Mouse (Mus musculus): Measurements from ENCODE around the gene Bnipl. TPM values are rescaled to one million over a fixed set of nuclear protein-coding genes. Genes with fewer than 3 reads are reported as not detected.
A peak's percentile ranks its signal among the peaks of the same experiment; 100 is the strongest.

Bnipl gene
- polyA plus RNA-seq, 1 experiment from 2014 or later, result 10.7 TPM

DNA sequence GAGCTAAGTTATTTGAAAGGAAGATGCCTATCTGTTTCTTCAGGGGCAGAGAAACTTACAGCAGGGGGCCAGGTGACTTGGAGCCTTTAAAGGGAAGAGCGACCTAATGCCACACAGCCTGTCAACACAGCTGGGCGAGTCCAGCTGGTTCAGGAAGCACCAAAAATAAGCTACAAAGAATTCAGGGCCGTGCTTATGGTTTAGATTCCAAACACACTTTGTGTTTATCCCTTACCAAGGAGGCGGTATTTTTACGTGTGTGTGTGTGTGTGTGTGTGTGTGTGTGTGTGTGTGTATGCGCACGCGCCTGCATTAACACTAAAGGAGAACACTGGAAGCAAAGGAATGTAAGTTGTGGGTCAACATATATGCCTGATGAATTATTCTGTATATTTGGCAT is 29.8 kb upstream of the Bnipl start:
- Histone ChIP-seq H3K9ac (0 out of 2 replicates have a peak overlapping the region, but pooled peaks have one; percentile 75), H3K4me3 (replicated peaks) (peak overlapping the region; percentile 79), H3K4me1 (peaks cover 29% of the 10 kb centered on the region), H3K27me3 (no peaks in the 10 kb centered on the region), H3K36me3 (no peaks in the 10 kb centered on the region), H3K4me2 (replicated peaks) (peak overlapping the region; percentile 72), H3K27ac (replicated peaks) (peak overlapping the region; percentile 98), H3K9me3 (replicated peaks) (no peaks in the 10 kb centered on the region)
- whole genome bisulfite sequencing, result 3% methylated on average over 8 of the region's 8 CpGs
- ATAC-seq (ENCODE audit: insufficient number of reproducible peaks, low FRiP score, low TSS enrichment, low read depth), result no peak

- WGBS, result 92% methylated on average over 1 of the region's 1 CpGs
- H3K4me1 ChIP-seq, result peaks cover 9% of the 10 kb centered on the region; the same call in 1 of the 2 replicates
- no peak for ATAC-seq (ENCODE audit: insufficient number of reproducible peaks, low FRiP score, low TSS enrichment, low read depth)
- no peaks in the 10 kb centered on the region for H3K27me3 ChIP-seq
- no peak overlapping the region for H3K27ac ChIP-seq (replicated peaks)
- no peak overlapping the region for H3K9ac ChIP-seq
- no peak overlapping the region for H3K4me2 ChIP-seq (replicated peaks)
- H3K9me3 ChIP-seq (replicated peaks), result no peaks in the 10 kb centered on the region
- H3K4me3 ChIP-seq (replicated peaks), result no peak overlapping the region
- H3K36me3 ChIP-seq, result no peaks in the 10 kb centered on the region
These were observed 26.2 kb upstream of the Bnipl start for GRCm38 (mm10) chr3:95277149-95277551.

DNA sequence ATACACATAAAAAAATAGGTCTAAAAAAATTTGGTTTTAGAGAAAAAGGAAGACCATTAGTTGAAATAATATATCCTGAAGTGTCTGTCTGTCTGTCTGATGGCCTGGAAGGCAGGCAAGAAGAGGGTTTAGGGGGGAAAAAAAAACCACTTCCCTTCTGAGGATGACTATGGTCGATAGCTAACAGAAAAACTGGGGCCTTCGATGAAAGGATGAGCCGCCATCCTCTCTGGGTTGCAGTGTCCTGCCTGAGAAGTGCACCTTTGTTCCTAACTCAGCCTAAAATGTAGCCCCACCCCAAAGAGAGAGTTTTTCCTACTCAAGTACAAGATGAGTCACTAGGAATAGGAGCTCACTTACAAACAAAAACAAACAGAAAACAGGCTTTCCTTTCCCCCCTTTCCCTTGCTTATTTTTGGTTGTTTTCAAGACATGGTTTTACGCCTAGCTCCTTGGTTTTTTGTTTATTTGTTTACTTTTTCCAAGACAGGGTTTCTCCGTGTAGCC is 25.5 kb upstream of the Bnipl start:
- ATAC-seq (ENCODE audit: insufficient number of reproducible peaks, low FRiP score, low TSS enrichment, low read depth), result no peak

DNA sequence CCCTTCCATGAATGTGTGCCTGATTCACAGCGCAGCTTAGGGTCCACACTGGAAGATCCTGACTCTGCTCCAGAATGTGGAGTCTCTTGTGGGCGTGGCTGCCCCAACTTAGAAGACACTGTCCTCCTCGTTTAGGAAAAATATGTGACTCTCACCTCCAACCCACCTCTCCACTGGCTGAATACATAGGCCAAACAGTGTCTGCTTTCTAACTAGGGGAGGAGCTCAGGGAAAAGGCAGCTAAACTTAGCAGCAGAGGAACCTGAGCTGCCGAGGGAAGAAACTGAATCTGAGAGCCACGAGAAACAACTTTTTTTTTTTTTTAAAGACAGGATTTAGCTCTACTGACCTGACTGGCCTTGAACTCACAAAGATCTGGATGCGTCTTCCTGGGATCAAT is 24.2 kb upstream of the Bnipl start:
- no peak overlapping the region for H3K4me3 ChIP-seq (replicated peaks)
- H3K27ac ChIP-seq (replicated peaks), result no peak overlapping the region
- H3K4me2 ChIP-seq (replicated peaks), result no peak overlapping the region
- ATAC-seq (ENCODE audit: insufficient number of reproducible peaks, low FRiP score, low TSS enrichment, low read depth), result no peak
- H3K4me1 ChIP-seq, result 0 out of 2 replicates have a peak, but pooled peaks cover 4% of the 10 kb centered on the region
- H3K27me3 ChIP-seq, result no peaks in the 10 kb centered on the region
- no peak overlapping the region for H3K9ac ChIP-seq
- no peaks in the 10 kb centered on the region for H3K36me3 ChIP-seq
- H3K9me3 ChIP-seq (replicated peaks), result no peaks in the 10 kb centered on the region
- 65% methylated on average over 6 of the region's 6 CpGs for WGBS

More for the DNA sequence above, 25.5 kb upstream of the Bnipl start:
- 71% methylated on average over 5 of the region's 5 CpGs for WGBS
- no peak overlapping the region for H3K4me2 ChIP-seq (replicated peaks)
- H3K27me3 ChIP-seq, result no peaks in the 10 kb centered on the region
- no peak overlapping the region for H3K27ac ChIP-seq (replicated peaks)
- H3K9ac ChIP-seq, result no peak overlapping the region
- peaks cover 9% of the 10 kb centered on the region; the same call in 1 of the 2 replicates for H3K4me1 ChIP-seq
- no peaks in the 10 kb centered on the region for H3K9me3 ChIP-seq (replicated peaks)
- H3K36me3 ChIP-seq, result no peaks in the 10 kb centered on the region
- no peak overlapping the region for H3K4me3 ChIP-seq (replicated peaks)

DNA sequence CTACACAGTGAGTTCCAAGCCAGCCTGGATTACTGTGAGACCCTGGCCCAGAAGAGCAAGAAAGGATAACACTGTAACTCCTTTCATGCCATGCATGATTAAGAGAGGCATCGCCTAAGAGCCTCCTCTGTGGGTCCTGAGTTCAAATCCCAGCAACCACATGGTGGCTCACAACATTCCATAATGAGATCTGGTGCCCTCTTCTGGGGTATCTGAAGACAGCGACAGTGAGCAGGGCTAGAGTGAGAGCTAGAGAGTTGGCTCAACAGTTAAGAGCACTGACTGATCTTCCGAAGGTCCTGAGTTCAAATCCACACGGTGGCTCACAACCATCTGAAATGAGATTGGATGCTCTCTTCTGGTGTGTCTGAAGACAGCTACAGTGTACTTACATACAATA is 23.5 kb upstream of the Bnipl start:
- Histone ChIP-seq H3K9me3 (replicated peaks) (no peaks in the 10 kb centered on the region), H3K9ac (no peak overlapping the region), H3K27ac (replicated peaks) (no peak overlapping the region), H3K4me2 (replicated peaks) (no peak overlapping the region), H3K4me3 (replicated peaks) (no peak overlapping the region), H3K36me3 (0 out of 2 replicates have a peak, but pooled peaks cover 5% of the 10 kb centered on the region), H3K27me3 (no peaks in the 10 kb centered on the region), H3K4me1 (no peaks in the 10 kb centered on the region)
- 89% methylated on average over 4 of the region's 4 CpGs for WGBS
- no peak for ATAC-seq (ENCODE audit: insufficient number of reproducible peaks, low FRiP score, low TSS enrichment, low read depth)

- no peak overlapping the region for H3K4me2 ChIP-seq (replicated peaks)
- WGBS, result 95% methylated on average over 5 of the region's 5 CpGs
- no peaks in the 10 kb centered on the region for H3K27me3 ChIP-seq
- no peaks in the 10 kb centered on the region for H3K9me3 ChIP-seq (replicated peaks)
- H3K27ac ChIP-seq (replicated peaks), result no peak overlapping the region
- no peak overlapping the region for H3K9ac ChIP-seq
- ATAC-seq (ENCODE audit: insufficient number of reproducible peaks, low FRiP score, low TSS enrichment, low read depth), result no peak
- H3K4me1 ChIP-seq, result no peaks in the 10 kb centered on the region
- H3K4me3 ChIP-seq (replicated peaks), result no peak overlapping the region
- H3K36me3 ChIP-seq, result peaks cover 9% of the 10 kb centered on the region; the same call in 1 of the 2 replicates
These were observed 22.5 kb upstream of the Bnipl start for GRCm38 (mm10) chr3:95273471-95273870.

DNA sequence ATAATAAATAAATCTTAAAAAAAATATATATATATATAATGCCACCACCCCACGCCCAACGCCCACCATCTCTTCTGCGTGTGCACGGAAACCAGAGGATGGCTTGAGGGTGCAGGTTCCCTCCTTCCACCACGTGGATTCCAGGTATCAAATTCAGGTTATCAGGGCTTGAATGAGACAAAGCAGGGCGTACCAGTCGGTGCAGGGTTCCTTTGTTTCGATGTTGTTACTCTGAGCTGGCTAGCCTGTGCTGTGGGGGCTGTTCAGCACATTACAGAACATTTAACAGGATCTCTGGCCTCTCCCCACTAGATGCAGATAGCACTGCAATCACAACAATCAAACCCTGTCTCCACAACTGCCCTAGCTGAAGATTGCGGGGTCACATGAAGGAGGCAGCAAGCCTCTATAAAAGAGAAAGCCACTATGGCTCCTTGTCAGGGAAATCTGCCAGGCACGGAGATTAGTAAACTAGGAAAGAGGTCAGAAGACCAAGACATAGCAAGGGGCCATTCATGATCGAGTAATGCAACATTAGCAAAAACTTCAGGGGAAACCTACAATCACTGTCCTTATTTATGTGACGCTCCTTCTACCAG is 19.9 kb upstream of the Bnipl start:
- Histone ChIP-seq H3K36me3 (peaks cover 34% of the 10 kb centered on the region), H3K27ac (replicated peaks) (no peak overlapping the region), H3K4me3 (replicated peaks) (no peak overlapping the region), H3K4me1 (no peaks in the 10 kb centered on the region), H3K9me3 (replicated peaks) (no peaks in the 10 kb centered on the region), H3K27me3 (no peaks in the 10 kb centered on the region), H3K4me2 (replicated peaks) (no peak overlapping the region), H3K9ac (no peak overlapping the region)
- 80% methylated on average over 12 of the region's 12 CpGs for WGBS
- ATAC-seq (ENCODE audit: insufficient number of reproducible peaks, low FRiP score, low TSS enrichment, low read depth), result no peak

- Histone ChIP-seq H3K27me3 (no peaks in the 10 kb centered on the region), H3K9me3 (replicated peaks) (no peaks in the 10 kb centered on the region), H3K4me1 (no peaks in the 10 kb centered on the region), H3K4me3 (replicated peaks) (no peak overlapping the region), H3K27ac (replicated peaks) (no peak overlapping the region), H3K4me2 (replicated peaks) (no peak overlapping the region), H3K9ac (no peak overlapping the region), H3K36me3 (peaks cover 40% of the 10 kb centered on the region)
- 86% methylated on average over 5 of the region's 5 CpGs for WGBS
- ATAC-seq (ENCODE audit: insufficient number of reproducible peaks, low FRiP score, low TSS enrichment, low read depth), result no peak
These were observed 18.8 kb upstream of the Bnipl start for GRCm38 (mm10) chr3:95269789-95270188.

DNA sequence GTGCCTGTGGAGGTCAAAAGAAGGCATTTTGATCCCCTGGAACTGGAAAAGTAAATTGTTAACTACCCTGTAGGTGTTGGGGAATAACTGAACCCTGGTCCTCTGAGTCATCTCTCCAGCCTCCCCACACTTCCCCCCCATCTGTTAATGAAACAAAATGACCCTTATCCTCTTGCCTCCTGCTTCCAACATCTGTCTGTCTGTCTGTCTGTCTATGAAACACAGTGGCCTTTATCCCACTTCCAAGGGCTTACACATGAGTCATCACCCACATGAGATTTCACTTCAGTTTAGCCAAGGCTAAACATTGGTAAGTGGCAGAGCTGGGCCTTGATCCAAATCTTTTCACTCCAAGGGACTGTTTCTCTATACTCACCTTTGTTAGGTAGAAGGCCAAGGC is 16.9 kb upstream of the Bnipl start:
- H3K36me3 ChIP-seq, result peaks cover 50% of the 10 kb centered on the region
- no peak overlapping the region for H3K27ac ChIP-seq (replicated peaks)
- H3K4me3 ChIP-seq (replicated peaks), result no peak overlapping the region
- no peak overlapping the region for H3K9ac ChIP-seq
- H3K4me2 ChIP-seq (replicated peaks), result no peak overlapping the region
- no peaks in the 10 kb centered on the region for H3K9me3 ChIP-seq (replicated peaks)
- no peak for ATAC-seq (ENCODE audit: insufficient number of reproducible peaks, low FRiP score, low TSS enrichment, low read depth)
- H3K27me3 ChIP-seq, result no peaks in the 10 kb centered on the region
- H3K4me1 ChIP-seq, result no peaks in the 10 kb centered on the region

- ATAC-seq (ENCODE audit: insufficient number of reproducible peaks, low FRiP score, low TSS enrichment, low read depth), result no peak
- 94% methylated on average over 3 of the region's 3 CpGs for WGBS
These were observed 15.1 kb upstream of the Bnipl start for GRCm38 (mm10) chr3:95266052-95266451.

DNA sequence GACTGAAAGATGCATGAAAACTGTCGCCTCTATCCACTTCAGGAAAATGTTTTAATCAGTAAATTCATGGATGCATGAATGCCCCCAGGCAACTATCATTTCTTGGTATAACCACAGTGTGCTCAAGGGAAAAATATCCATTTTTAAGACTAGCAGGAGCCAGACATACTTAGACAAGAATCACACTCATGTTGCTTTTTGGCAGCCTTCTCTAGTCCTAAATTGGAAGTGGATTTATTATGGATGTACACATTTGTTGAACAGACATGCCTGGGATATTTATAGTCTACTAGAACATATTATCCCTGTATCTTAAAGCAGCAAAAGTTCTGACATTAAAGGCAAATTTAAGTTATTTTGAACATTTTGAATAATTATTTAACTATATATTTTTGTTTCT is 13.7 kb upstream of the Bnipl start:
- Histone ChIP-seq H3K27me3 (no peaks in the 10 kb centered on the region), H3K27ac (replicated peaks) (peak overlapping the region; percentile 17; the same call in 1 of the 2 replicates), H3K36me3 (peaks cover 71% of the 10 kb centered on the region), H3K4me1 (no peaks in the 10 kb centered on the region), H3K9ac (no peak overlapping the region), H3K4me2 (replicated peaks) (no peak overlapping the region), H3K4me3 (replicated peaks) (no peak overlapping the region), H3K9me3 (replicated peaks) (no peaks in the 10 kb centered on the region)
- no peak for ATAC-seq (ENCODE audit: insufficient number of reproducible peaks, low FRiP score, low TSS enrichment, low read depth)
- 56% methylated on average over 1 of the region's 1 CpGs for WGBS

More at GRCm38 (mm10) chr3:95266052-95266451, 15.1 kb upstream of the Bnipl start:
- no peak overlapping the region for H3K4me3 ChIP-seq (replicated peaks)
- no peaks in the 10 kb centered on the region for H3K27me3 ChIP-seq
- H3K27ac ChIP-seq (replicated peaks), result no peak overlapping the region
- no peaks in the 10 kb centered on the region for H3K4me1 ChIP-seq
- no peaks in the 10 kb centered on the region for H3K9me3 ChIP-seq (replicated peaks)
- no peak overlapping the region for H3K9ac ChIP-seq
- H3K36me3 ChIP-seq, result peaks cover 64% of the 10 kb centered on the region
- H3K4me2 ChIP-seq (replicated peaks), result no peak overlapping the region
